Comparison of ENCODE assay signal across 21 mouse cellular contexts in genomic region chr6:39434111-39434885, GRCm38 (mm10). TPM values are rescaled to one million over a fixed set of nuclear protein-coding genes. Genes with fewer than 3 reads are reported as not detected.
DNase-seq lines count a peak whose midpoint lies in the region; ATAC-seq and TF ChIP-seq lines count a peak whose summit lies in the region.
"Had no signal": no experiment of that assay in that cellular context is flagged by ENCODE, and none has a peak within 500 bp of the region (broad histone marks: within the 10 kb centered on the region; RNA-seq: fewer than 3 reads in every experiment).

No protein-coding gene starts in this region.

- no peak for TF ChIP-seq CTCF in intestine, postnatal 0 days (IDR thresholded peaks at IDR 0.05; ENCODE audit: low read depth)

- 92% methylated on average over 2 of the region's 2 CpGs for WGBS in midbrain, embryonic 11.5 days
- 85% methylated on average over 2 of the region's 2 CpGs for WGBS in midbrain, embryonic 13.5 days
- WGBS in intestine, postnatal 0 days: 29% methylated on average over 2 of the region's 2 CpGs
- 47% methylated on average over 2 of the region's 2 CpGs for WGBS in neural tube, embryonic 13.5 days

- no peak overlapping the region for H3K9ac ChIP-seq in midbrain, embryonic 11.5 days (ENCODE audit: low read length)
- H3K9ac ChIP-seq in midbrain, embryonic 13.5 days (replicated peaks): no peak overlapping the region
- H3K9ac ChIP-seq in intestine, postnatal 0 days (ENCODE audit: low read depth, low read length): no peak overlapping the region
- no peak overlapping the region for H3K9ac ChIP-seq in neural tube, embryonic 13.5 days
- H3K9ac ChIP-seq: embryonic facial prominence, embryonic 13.5 days; forebrain, embryonic 12.5 days; hindbrain, embryonic 15.5 days; limb, embryonic 12.5 days; stomach, embryonic 15.5 days had no signal

- no peaks in the 10 kb centered on the region for H3K4me1 ChIP-seq in midbrain, embryonic 11.5 days (ENCODE audit: control insufficient read depth, insufficient read depth, low read length)
- H3K4me1 ChIP-seq in midbrain, embryonic 13.5 days (replicated peaks): peaks cover 7% of the 10 kb centered on the region; the same call in 1 of the 2 replicates
- H3K4me1 ChIP-seq in intestine, postnatal 0 days (replicated peaks; ENCODE audit: control insufficient read depth, insufficient read depth, low read length): no peaks in the 10 kb centered on the region; the same call in 1 of the 2 replicates
- H3K4me1 ChIP-seq in neural tube, embryonic 13.5 days (replicated peaks): no peaks in the 10 kb centered on the region
- H3K4me1 ChIP-seq: embryonic facial prominence, embryonic 13.5 days; hindbrain, embryonic 15.5 days; limb, embryonic 12.5 days; stomach, embryonic 15.5 days had no signal

- no peaks in the 10 kb centered on the region for H3K9me3 ChIP-seq in midbrain, embryonic 11.5 days (ENCODE audit: control insufficient read depth, low read length)
- no peaks in the 10 kb centered on the region for H3K9me3 ChIP-seq in midbrain, embryonic 13.5 days
- no peaks in the 10 kb centered on the region for H3K9me3 ChIP-seq in intestine, postnatal 0 days (ENCODE audit: control insufficient read depth)
- H3K9me3 ChIP-seq in neural tube, embryonic 13.5 days: no peaks in the 10 kb centered on the region
- H3K9me3 ChIP-seq: embryonic facial prominence, embryonic 13.5 days; forebrain, embryonic 12.5 days; G1E; hindbrain, embryonic 15.5 days; limb, embryonic 12.5 days; stomach, embryonic 15.5 days had no signal

- DNase-seq in midbrain, embryonic 11.5 days (ENCODE audit: low spot score, missing footprints): peak; percentile 88
- DNase-seq in ZHBTc4 (ENCODE audit: low read depth, low spot score): peak; percentile 66
- DNase-seq in lung, postnatal 10 days: no peak
- DNase-seq in layer of hippocampus, adult 11-12 months (ENCODE audit: low spot score): no peak
- DNase-seq: adrenal gland, postnatal 14 days; cerebellum, adult 9-10 months; gastrocnemius, postnatal 36 days; kidney, adult 9 months; kidney, postnatal 36 days; right cerebral cortex, adult 18-20 months; spleen, adult 18-20 months had no signal

- no peak for ATAC-seq in midbrain, embryonic 11.5 days (ENCODE audit: low FRiP score)
- ATAC-seq in midbrain, embryonic 13.5 days: no peak
- peak; percentile 69 for ATAC-seq in intestine, postnatal 0 days
- no peak for ATAC-seq in neural tube, embryonic 13.5 days (ENCODE audit: low read depth)

- no peak overlapping the region for H3K4me2 ChIP-seq in midbrain, embryonic 11.5 days
- H3K4me2 ChIP-seq in midbrain, embryonic 13.5 days (replicated peaks): no peak overlapping the region
- no peak overlapping the region for H3K4me2 ChIP-seq in intestine, postnatal 0 days (replicated peaks; ENCODE audit: low read depth)
- H3K4me2 ChIP-seq in neural tube, embryonic 13.5 days: no peak overlapping the region
- H3K4me2 ChIP-seq: embryonic facial prominence, embryonic 13.5 days; forebrain, embryonic 12.5 days; hindbrain, embryonic 15.5 days; limb, embryonic 12.5 days; stomach, embryonic 15.5 days had no signal

- peak overlapping the region; percentile 38; the same call in 1 of the 2 replicates for H3K27ac ChIP-seq in midbrain, embryonic 11.5 days (ENCODE audit: low read depth, low read length)
- H3K27ac ChIP-seq in midbrain, embryonic 13.5 days: no peak overlapping the region
- H3K27ac ChIP-seq in intestine, postnatal 0 days (ENCODE audit: low read depth, low read length): no peak overlapping the region
- peak overlapping the region; percentile 46 for H3K27ac ChIP-seq in neural tube, embryonic 13.5 days (replicated peaks)
- H3K27ac ChIP-seq: embryonic facial prominence, embryonic 13.5 days; forebrain, embryonic 12.5 days; hindbrain, embryonic 15.5 days; limb, embryonic 12.5 days; stomach, embryonic 15.5 days had no signal

- H3K36me3 ChIP-seq in midbrain, embryonic 11.5 days (ENCODE audit: control insufficient read depth, insufficient read depth, low read length): no peaks in the 10 kb centered on the region
- H3K36me3 ChIP-seq in midbrain, embryonic 13.5 days: no peaks in the 10 kb centered on the region
- H3K36me3 ChIP-seq in intestine, postnatal 0 days (ENCODE audit: control insufficient read depth, insufficient read depth): no peaks in the 10 kb centered on the region
- no peaks in the 10 kb centered on the region for H3K36me3 ChIP-seq in neural tube, embryonic 13.5 days
- H3K36me3 ChIP-seq: embryonic facial prominence, embryonic 13.5 days; forebrain, embryonic 12.5 days; G1E; hindbrain, embryonic 15.5 days; limb, embryonic 12.5 days; stomach, embryonic 15.5 days had no signal

- H3K4me3 ChIP-seq in midbrain, embryonic 11.5 days (ENCODE audit: low read depth, low read length): no peak overlapping the region
- H3K4me3 ChIP-seq in midbrain, embryonic 13.5 days (replicated peaks): no peak overlapping the region
- no peak overlapping the region for H3K4me3 ChIP-seq in intestine, postnatal 0 days (ENCODE audit: low read depth, low read length)
- no peak overlapping the region for H3K4me3 ChIP-seq in neural tube, embryonic 13.5 days
- H3K4me3 ChIP-seq: embryonic facial prominence, embryonic 13.5 days; forebrain, embryonic 12.5 days; hindbrain, embryonic 15.5 days; limb, embryonic 12.5 days; stomach, embryonic 15.5 days had no signal

- no peaks in the 10 kb centered on the region for H3K27me3 ChIP-seq in midbrain, embryonic 11.5 days (ENCODE audit: control insufficient read depth, insufficient read depth, low read length)
- H3K27me3 ChIP-seq in midbrain, embryonic 13.5 days: no peaks in the 10 kb centered on the region
- H3K27me3 ChIP-seq in intestine, postnatal 0 days (replicated peaks; ENCODE audit: control insufficient read depth, insufficient read depth, low read length): no peaks in the 10 kb centered on the region
- H3K27me3 ChIP-seq in neural tube, embryonic 13.5 days: no peaks in the 10 kb centered on the region
- H3K27me3 ChIP-seq: embryonic facial prominence, embryonic 13.5 days; forebrain, embryonic 12.5 days; hindbrain, embryonic 15.5 days; limb, embryonic 12.5 days; stomach, embryonic 15.5 days had no signal

RNA-seq across cellular contexts. Expression of gene Mkrn1, which starts 14.0 kb away (rescaled TPM):
- 128 and 131 TPM in 2 replicates for polyA plus RNA-seq in midbrain, embryonic 11.5 days (2014; fragmentation: Nextera tagmentation; extraction: Ambion mirVana)
- polyA plus RNA-seq in midbrain, embryonic 13.5 days (2015; fragmentation: Nextera tagmentation; extraction: Ambion mirVana): 242 and 259 TPM in 2 replicates
- 81.9 and 83.1 TPM in 2 replicates for polyA plus RNA-seq in intestine, postnatal 0 days (2015; fragmentation: Nextera tagmentation; extraction: Ambion mirVana)
- polyA plus RNA-seq in neural tube, embryonic 13.5 days (2015; fragmentation: Nextera tagmentation; extraction: Ambion mirVana): 215 and 237 TPM in 2 replicates

RNA-seq across cellular contexts. Expression of gene Rab19, which starts 53.3 kb away (rescaled TPM):
- 0.23 and 0.30 TPM in 2 replicates for polyA plus RNA-seq in midbrain, embryonic 11.5 days (2014; fragmentation: Nextera tagmentation; extraction: Ambion mirVana)
- 0.23 and 0.34 TPM in 2 replicates for polyA plus RNA-seq in midbrain, embryonic 13.5 days (2015; fragmentation: Nextera tagmentation; extraction: Ambion mirVana)
- polyA plus RNA-seq in intestine, postnatal 0 days (2015; fragmentation: Nextera tagmentation; extraction: Ambion mirVana): 14.0 and 14.7 TPM in 2 replicates
- polyA plus RNA-seq in neural tube, embryonic 13.5 days (2015; fragmentation: Nextera tagmentation; extraction: Ambion mirVana): 0.44 TPM in 1 of 2 replicates, not detected in the other
- polyA plus RNA-seq: cortical plate, adult 2 months; G1E had no signal

RNA-seq across cellular contexts. Expression of gene Slc37a3, which starts 56.8 kb away (rescaled TPM):
- 43.6 and 50.7 TPM in 2 replicates for polyA plus RNA-seq in midbrain, embryonic 11.5 days (2014; fragmentation: Nextera tagmentation; extraction: Ambion mirVana)
- 59.8 and 60.2 TPM in 2 replicates for polyA plus RNA-seq in midbrain, embryonic 13.5 days (2015; fragmentation: Nextera tagmentation; extraction: Ambion mirVana)
- polyA plus RNA-seq in intestine, postnatal 0 days (2015; fragmentation: Nextera tagmentation; extraction: Ambion mirVana): 36.1 TPM in 2 replicates
- polyA plus RNA-seq in neural tube, embryonic 13.5 days (2015; fragmentation: Nextera tagmentation; extraction: Ambion mirVana): 60.3 and 65.9 TPM in 2 replicates

Comparison
In these comparisons a context has a peak if more than half of its experiments do, and no peak if none do; other contexts are left out.
1. H3K27ac ChIP-seq: peak in midbrain, embryonic 11.5 days (single experiment) and neural tube, embryonic 13.5 days (single experiment); none in midbrain, embryonic 13.5 days (single experiment) and intestine, postnatal 0 days (single experiment).
2. DNase-seq: peak in midbrain, embryonic 11.5 days (single experiment) and ZHBTc4 (single experiment); none in lung, postnatal 10 days (single experiment) and layer of hippocampus, adult 11-12 months (single experiment).
3. RNA of gene Rab19, which starts 53.3 kb away (polyA plus RNA-seq): 14.0 to 14.7 TPM in intestine, postnatal 0 days; 0.23 to 0.30 TPM in midbrain, embryonic 11.5 days, 0.23 to 0.34 TPM in midbrain, embryonic 13.5 days and 0.44 TPM in neural tube, embryonic 13.5 days; every median in the first group is over 10 times any median in the second.